Mouse (Mus musculus): ENCODE data around the gene Vars. TPM values are rescaled to one million over a fixed set of nuclear protein-coding genes. Genes with fewer than 3 reads are reported as not detected.
"Not testable (repeated sequence)": the region's sequence is repeated elsewhere in the genome, so short reads cannot be mapped to it uniquely, and the experiment has no call there.

Gene Vars
- total RNA-seq, 4 experiments from 2014 or later: 37.3 to 42.8 (median 41.0) TPM

- no peak for DNase-seq (ENCODE audit: low spot score in 2 of 2)
Observed at GRCm38 (mm10) chr17:35022541-35023060, 21.8 kb downstream of the Vars start.

DNA sequence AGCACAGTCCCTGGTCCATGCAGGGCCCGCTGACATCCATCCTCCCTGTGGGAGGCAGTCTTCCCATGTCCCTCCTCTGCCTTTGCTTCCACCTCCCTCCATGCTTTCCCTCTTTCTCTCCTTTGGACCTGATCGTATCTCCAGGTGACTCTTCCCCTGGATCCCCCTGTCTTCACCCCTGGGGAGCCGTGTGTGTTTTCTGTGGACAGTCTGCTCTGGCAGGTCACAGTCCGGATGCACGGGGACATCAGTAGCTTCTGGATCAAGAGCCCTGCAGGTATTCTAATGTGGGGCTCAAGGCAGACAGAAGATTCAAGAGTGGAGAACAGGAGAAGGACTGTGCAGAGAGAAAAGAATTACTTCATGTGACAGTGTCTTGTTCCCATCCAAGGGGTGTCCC lies 22.4 kb downstream of the Vars start:
- DNase-seq (ENCODE audit: low spot score in 2 of 2): no peak

DNA sequence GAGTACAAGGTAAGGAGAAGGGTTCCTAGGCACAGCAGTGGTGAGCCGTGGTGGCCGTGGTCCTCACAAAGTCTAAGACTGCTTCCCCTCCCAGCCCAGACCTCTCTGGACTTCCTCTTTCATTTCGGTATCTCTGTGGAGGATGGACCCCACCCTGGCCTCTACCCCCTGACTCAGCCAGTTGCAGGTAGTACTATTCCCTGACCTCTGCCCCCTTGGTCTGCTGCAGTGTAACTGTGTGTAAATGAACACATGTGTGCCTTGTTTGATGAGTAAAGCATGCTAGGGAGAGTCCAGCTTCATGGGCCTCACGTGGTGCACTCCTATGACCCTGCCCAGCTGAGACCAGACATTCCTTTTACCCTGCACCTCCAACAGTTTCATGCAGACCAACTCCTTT lies 23.0 kb downstream of the Vars start:
- no peak for DNase-seq (ENCODE audit: low spot score in 2 of 2)

DNA sequence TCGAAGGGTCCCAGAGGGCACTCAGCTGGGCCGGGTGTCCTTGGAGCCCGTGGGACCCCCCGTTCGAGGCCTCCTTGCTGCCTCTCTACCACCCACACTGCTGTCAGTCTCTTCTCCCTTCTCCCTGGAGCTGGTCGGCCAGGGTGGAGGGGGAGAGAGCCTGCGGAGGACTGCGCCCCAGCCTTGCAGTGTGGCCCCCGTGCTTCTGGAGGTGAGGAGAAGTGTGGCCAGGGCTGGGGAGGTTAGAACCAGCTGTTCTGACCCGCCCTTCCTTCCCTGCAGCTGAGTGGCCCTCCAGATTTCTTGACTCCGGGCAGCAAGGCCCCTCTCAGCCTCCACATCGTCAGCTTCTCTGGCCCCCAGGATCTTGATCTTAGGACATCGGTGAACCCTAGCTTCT lies 23.5 kb downstream of the Vars start:
- no peak for DNase-seq (ENCODE audit: low spot score in 2 of 2)

GRCm38 (mm10) chr17:35024691-35025488 lies 24.1 kb downstream of the Vars start:
- no peak for DNase-seq (ENCODE audit: low spot score in 2 of 2)

- no peak for DNase-seq (ENCODE audit: low spot score in 2 of 2)
Observed at GRCm38 (mm10) chr17:35026206-35026605, 25.4 kb downstream of the Vars start.

GRCm38 (mm10) chr17:35027277-35028068 lies 26.7 kb downstream of the Vars start, which contains the start of gene Sapcd1:
TSS of gene Sapcd1 (minus strand) at chr17:35028016.
- DNase-seq (ENCODE audit: low spot score in 2 of 2): no peak

- DNase-seq (ENCODE audit: low spot score in 2 of 2): no peak
Observed at GRCm38 (mm10) chr17:35028315-35028714, 27.5 kb downstream of the Vars start.

DNA sequence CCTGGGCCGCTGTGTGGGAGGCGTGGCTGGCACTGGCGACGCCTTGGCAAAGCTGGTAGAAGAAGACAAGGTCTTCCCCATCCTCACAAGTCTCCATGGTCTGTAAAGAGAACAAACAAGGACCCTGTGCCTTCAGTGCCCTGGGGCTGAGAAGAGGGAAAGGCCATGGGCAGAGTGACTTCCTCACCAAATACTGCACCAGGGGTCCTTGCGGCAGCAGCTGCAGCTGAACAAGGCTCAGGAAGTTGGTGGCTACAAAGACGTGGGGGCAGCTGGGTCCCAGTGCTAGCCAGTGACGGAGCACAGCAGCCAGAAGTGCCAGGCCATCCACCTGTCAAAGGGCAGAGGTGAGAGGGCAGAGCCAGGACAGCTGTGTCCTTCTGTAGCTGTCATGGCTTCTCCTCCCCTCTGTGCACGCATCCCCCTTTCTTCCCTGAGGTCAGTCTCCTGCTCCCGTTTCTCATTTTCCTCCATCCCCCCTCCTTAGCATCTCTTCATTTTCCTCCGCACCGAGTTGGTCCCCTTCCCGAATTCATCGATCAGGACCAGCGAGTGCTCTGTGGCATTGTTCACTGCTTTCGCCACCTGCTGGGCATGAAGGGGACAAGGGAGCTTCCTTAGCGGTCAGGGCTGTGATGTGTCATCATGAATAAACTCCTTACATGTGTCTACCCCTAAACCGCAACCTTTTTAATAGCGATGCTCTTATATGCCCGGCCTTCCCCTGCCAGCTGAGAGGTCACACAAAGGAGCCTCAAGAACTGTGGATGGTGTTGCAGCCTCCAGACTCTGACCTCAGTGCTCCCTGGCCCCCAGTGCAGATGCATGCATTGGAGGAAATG lies 29.1 kb downstream of the Vars start:
- DNase-seq (ENCODE audit: low spot score in 2 of 2): no peak

DNA sequence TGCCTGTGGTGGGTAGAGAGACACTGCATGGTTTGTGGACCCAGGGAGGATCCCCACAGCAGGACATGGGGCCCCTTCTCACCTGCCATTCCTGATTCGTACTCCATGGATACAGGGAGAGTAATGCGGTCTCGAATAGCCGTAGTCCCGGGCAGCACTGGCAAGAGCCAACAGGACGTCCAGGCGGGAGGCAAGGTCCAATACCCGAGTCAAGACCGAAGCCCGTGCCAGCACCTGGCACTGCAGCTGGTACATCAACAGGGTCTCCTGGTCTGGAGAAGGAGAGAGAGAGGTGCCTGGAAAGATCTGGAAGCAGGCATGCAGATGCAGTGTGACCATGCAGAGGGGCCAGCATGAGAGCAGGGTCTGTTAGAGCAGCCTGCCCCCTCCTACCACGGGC lies 30.5 kb downstream of the Vars start:
- no peak for DNase-seq (ENCODE audit: low spot score in 2 of 2)

DNA sequence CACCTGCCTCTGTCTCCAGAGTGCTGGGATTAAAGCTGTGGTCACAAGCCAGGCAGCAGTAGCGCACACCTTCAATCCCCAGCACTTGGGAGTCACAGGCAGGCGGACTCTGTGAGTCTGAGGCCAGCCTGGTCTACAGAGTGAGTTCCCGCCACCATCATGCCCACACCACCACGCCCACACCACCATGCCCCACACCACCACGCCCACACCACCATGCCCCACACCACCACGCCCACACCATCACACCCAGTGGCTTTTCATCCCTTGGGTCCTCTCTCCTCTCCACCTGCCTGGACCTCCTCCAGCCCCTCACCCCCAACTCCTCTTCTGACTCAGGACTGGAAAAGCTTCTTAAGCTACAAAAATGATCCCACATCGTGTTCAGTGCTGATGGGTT lies 31.1 kb downstream of the Vars start:
- no peak for DNase-seq (ENCODE audit: low spot score in 2 of 2)

GRCm38 (mm10) chr17:35032323-35032870 lies 31.6 kb downstream of the Vars start:
- no peak for DNase-seq (ENCODE audit: low spot score in 2 of 2)

- DNase-seq (ENCODE audit: low spot score in 2 of 2): not testable (repeated sequence)
Observed at GRCm38 (mm10) chr17:35033703-35034102, 32.9 kb downstream of the Vars start.

DNA sequence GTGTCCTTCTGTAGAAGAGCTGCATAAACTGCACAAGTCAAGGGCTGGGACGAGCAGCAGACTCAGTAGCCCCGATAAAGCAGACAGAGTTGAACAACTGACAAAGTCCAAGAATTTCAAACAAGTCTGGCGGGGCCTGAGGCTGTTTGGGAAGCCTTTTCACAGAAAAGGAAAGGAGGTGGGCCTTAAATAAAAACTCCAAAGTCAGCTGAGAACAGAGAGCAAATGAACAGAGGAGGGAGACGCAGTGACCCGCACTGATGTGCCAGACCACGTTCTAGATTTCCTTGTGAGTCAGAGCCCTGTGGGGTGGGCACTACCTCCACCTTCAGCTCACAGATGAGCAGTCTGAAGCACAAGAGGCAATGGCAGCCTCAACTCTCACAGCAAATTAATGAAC lies 34.1 kb downstream of the Vars start:
- DNase-seq (ENCODE audit: low spot score in 2 of 2): no peak

GRCm38 (mm10) chr17:35039121-35039873 lies 38.5 kb downstream of the Vars start:
- no peak for DNase-seq (ENCODE audit: low spot score in 2 of 2)

DNA sequence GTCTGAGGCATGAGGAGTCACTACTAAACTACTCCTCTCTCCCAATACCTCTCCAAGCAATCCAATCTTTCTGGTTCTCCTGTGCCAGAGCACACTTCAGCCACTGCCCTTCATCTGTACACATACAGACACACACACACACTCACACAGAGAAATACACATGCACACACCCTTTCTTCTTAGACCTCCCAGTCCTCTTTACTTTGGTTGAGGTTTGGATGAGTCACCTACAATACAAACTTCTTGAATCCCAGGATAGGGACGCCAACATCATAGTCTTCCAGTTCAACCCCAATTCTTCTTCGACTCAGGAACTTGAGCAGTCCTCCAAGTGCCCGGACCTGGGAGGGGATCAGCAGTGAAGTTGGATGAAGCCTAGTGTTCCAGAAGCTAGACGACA lies 43.0 kb downstream of the Vars start:
- no peak for DNase-seq (ENCODE audit: low spot score in 2 of 2)

DNA sequence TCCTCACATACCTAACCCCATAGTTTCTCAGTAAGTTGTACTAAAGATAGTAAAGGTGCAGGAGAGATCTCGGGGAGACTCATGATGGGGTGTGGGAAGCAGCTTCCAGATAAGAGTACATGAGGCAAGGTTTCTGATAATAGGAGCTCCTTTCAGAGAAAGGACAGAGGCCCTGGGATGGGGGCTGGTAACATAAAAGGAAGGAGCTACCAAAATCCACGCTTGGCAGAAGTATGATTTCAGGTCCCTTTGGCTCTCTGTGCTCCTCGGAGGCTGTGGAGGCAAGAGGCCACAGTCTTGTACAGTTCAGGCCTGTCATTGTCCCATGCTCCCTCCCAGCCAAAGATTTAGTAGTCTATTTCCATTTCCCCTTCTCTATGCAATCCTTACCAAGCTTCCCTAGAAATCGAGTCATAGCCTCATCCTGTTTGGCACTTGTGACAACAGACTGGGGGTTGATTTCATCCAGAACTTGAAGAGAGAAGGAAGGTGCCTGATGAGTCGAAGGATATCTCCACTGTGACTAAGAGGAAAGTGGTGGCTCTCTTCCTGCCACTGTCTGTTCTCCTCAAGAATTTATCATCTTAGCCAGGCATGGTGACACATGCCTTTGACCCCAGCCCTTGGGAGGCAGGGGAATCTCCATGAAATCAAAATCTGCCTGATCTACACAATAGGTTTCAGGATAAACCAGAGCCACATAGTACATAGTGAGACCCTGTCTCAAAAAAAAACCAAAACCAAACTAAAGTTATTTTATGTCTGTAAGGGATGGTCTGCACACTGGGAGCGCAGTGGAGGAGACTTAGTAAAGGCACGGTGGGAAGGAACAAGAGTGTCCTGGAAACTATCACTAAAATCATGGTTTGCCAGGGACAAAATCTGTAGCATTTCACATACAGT lies 44.4 kb downstream of the Vars start:
- no peak for DNase-seq (ENCODE audit: low spot score in 2 of 2)

GRCm38 (mm10) chr17:35045807-35046680 lies 45.3 kb downstream of the Vars start:
- no peak for DNase-seq (ENCODE audit: low spot score in 2 of 2)
